Mouse (Mus musculus) erythroblast, embryonic 14.5 days (primary cell): ENCODE results near the gene Pomgnt2.

ENCODE experiments used
- GATA1 ChIP-seq: IDR thresholded peaks from 2 replicates; pipeline ENCODE4 v1.6.1; 2012; ENCODE audit warnings: low read length, inconsistent platforms, mixed read lengths
- TAL1 ChIP-seq: IDR thresholded peaks from 3 replicates; pipeline ENCODE4 v1.6.1; 2012; ENCODE audit warnings: low read length, inconsistent platforms, mixed read lengths

- TF ChIP-seq GATA1 (no peak), TAL1 (no peak)
These were observed 13.8 kb upstream of the Pomgnt2 start for GRCm38 (mm10) chr9:122010751-122011150.
